Mouse (Mus musculus): Measurements from ENCODE around the gene Ifna6.

Gene Ifna6

DNA sequence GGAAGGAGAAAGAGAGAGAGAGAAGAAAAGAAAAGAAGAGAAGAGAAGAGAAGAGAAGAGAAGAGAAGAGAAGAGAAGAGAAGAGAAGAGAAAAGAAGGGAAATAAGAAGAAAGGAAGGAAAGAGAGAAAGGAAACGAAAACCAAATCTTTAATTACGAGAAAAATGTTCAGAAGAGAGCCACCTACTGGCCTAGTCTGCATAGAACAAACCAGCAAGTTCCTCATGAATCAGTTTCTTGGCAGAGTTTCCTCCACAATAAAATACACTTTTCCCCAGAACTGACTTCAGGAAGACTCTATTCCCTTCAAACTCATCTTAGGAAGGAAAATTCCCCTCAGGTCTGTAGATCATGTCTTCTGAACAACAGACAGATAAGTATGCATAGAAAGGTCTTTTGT is 18.1 kb downstream of the Ifna6 start:
- DNase-seq (ENCODE audit: low spot score), result no peak

GRCm38 (mm10) chr4:88849698-88850097 is 22.5 kb downstream of the Ifna6 start, which contains the start of gene Ifna1:
Gene Ifna1, plus strand, starts transcription at chr4:88850087.
- DNase-seq (ENCODE audit: low spot score), result no peak

DNA sequence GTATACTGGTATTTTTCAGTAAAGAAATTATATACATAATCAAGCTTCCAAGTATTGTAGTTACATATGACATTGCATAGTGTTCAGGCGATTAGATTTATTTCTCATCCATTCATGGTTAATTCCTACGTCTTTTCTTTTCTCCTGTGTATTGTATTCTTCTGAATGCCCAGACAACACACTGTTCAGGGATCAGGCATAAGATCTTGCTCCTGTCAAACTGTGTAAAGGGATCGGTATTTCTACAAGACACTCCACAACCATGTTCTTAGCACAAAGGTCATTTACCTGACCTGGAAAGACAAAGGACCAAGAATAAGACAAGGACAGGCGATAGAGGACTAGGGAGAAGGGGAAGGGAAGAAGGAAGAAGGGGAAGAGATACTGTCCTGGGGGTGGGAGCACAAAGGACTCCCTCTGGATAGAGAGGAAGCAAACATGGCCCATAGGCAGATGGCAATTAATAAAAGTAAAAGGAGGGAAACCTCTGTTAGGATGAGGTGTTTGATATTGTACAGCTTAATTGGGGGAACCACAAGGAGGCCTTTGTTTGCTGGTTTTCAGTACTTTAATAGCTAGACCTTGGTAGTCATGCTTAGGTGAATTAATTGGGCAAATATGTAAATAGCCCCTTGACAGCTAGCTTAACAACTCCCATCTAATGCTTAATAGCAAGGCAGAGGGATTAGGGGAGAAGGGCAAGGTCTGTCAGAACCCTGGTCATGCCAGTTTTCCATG is 24.0 kb downstream of the Ifna6 start:
- no peak for DNase-seq (ENCODE audit: low spot score)

GRCm38 (mm10) chr4:88859214-88859613 is 32.0 kb downstream of the Ifna6 start:
- DNase-seq (ENCODE audit: low spot score), result no peak

DNA sequence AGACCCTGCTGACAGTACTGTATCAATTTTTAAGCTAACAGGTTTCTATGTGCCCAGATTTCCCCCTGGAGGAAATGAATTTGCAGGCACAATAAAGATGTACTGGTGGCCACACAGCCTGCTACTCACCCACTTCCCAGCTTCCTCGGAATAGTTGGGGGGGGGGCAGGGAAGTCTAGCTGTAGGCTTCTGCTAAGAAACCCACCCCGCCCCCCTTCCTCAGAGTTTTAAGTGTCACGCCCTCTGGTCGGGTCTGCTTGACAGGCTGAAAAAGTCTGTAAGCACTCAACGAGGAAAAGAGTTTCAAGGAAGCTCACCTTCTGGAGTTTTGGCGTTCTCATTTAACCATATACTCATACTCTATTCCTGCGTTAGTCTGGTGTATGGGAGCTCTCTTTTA is 36.1 kb downstream of the Ifna6 start:
- DNase-seq (ENCODE audit: low spot score), result no peak

- DNase-seq (ENCODE audit: low spot score), result peak; percentile 86
Observed at GRCm38 (mm10) chr4:88864599-88864998, 37.4 kb downstream of the Ifna6 start.

- no peak for DNase-seq (ENCODE audit: low spot score)
Observed at GRCm38 (mm10) chr4:88865011-88865569, 37.9 kb downstream of the Ifna6 start.

- peak; percentile 84 for DNase-seq (ENCODE audit: low spot score)
Observed at GRCm38 (mm10) chr4:88867366-88867925, 40.2 kb downstream of the Ifna6 start.

DNA sequence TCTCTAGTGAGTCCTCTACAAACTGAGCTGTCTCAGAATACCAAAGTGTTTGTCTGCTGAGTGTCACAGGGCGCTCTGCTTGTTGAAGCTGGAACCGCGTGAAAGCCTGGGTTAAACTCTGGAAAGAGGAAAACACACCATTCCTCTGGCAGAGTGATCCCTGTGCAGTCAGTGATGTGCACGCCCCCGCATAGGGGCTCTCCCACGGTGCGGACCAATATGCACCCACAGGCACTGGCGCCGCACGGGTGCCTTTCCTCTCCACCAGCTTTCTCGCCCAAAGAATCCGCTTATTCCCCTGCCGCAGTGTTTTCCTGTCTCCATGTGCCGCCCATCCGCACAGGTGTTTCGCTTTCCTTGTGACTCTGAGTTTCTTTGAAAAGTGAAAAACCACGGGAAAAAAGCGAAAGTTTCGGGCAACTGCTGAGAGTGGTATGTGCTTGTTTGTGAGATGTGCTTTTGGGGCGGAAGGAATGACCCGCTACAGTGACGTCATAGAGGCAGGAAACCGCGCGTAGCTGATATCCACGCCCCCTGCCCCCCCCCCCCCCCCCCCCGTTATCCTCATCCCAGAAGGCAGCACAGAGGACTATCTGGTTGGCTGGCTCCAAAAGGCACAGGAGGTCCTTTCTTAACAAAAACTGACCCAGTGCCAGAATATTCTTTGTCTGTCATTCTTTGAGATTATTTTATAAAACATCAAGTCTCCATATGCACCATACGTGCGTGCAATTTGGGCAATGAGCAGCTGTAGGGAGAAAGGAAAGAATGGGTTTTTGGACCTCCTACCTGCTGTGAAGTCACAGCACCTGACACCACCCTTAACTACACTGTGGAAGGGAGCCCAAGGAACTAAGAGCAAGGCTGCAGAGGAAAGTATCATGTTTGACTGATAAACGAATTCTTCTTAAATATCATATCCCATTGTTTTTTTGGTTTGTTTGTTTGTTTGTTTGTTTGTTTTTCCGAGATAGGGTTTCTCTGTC is 41.0 kb downstream of the Ifna6 start:
- DNase-seq (ENCODE audit: low spot score), result peak; percentile 84

DNA sequence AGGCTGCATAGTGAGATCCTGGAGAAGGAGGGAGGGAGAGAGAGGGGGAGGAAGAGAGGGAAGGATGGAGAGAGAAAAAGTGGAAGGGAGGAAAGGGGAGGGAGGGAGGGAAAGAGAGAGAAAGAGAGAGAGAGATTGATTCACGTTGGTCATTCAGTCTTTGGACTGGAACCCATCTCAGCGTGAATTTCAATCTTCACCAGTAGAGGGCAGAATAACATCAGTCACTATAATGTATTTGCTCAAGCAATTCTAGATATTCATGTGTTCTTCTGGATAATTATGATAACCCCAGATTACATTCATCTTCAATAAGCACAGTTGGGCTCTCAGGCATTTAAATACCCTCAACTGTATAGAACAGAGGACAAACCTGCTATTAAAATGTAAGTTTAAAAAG is 45.5 kb downstream of the Ifna6 start:
- peak; percentile 33 for DNase-seq (ENCODE audit: low spot score)

GRCm38 (mm10) chr4:88875435-88876095 is 48.3 kb downstream of the Ifna6 start:
- no peak for DNase-seq (ENCODE audit: low spot score)

- no peak for DNase-seq (ENCODE audit: low spot score)
Observed at GRCm38 (mm10) chr4:88876520-88876919, 49.3 kb downstream of the Ifna6 start.
